Mouse (Mus musculus) G1E (cell line): Measurements from ENCODE around the gene Fibp.

Source experiments
- CTCF ChIP-seq: IDR thresholded peaks from 2 replicates; pipeline ENCODE4 v1.5.1; 2012; ENCODE audit warnings: low read depth, low read length, inconsistent platforms, mixed read lengths
- POLR2AphosphoS5 ChIP-seq: IDR thresholded peaks from 2 replicates; pipeline ENCODE4 v1.6.1; 2012; ENCODE audit warnings: low read depth, low read length, inconsistent platforms; ENCODE audit not compliant: insufficient replicate concordance
- TAL1 ChIP-seq: conservative IDR thresholded peaks from 2 replicates; pipeline ENCODE4 v1.6.1; 2012; ENCODE audit warnings: low read depth, low read length, inconsistent platforms, mixed read lengths

DNA sequence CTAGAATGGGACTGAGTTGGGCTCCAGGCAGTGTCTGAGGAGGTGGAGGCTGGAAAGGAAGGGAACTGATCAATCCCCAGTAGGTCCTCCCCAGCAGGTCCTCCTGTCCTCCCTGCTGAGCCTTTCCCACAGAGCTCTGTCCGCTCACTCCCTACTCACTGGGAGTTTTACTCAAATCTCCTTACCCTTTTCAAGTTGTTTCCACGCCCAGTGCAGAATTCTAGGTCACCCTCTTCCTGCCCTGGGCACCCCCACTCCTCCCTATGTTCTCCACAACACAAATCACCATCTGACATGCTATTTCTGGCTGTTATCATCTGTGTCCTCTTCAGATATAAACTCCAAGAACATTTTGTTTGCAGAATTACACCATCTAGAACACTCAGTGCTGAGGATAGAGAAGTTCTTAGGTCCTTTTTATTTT is 45.9 kb upstream of the Fibp start:
- TF ChIP-seq TAL1 (no peak), POLR2AphosphoS5 (no peak), CTCF (no peak)
